Mouse (Mus musculus) layer of hippocampus, postnatal 14 days (tissue): ENCODE data around the gene Myl4. TPM values are rescaled to one million over a fixed set of nuclear protein-coding genes. Genes with fewer than 3 reads are reported as not detected.
"Not testable (repeated sequence)": the region's sequence is repeated elsewhere in the genome, so short reads cannot be mapped to it uniquely, and the experiment has no call there.

Source experiments
- DNase-seq, 2 experiments: peaks; one replicate each; pipeline ENCODE4 v3.0.0; 2021 to 2022; ENCODE audit warnings: low spot score in 2 of 2, mixed read lengths in 1 of 2
- total RNA-seq, 2 experiments: library from RNA; stranded (reverse); gene quantifications; 2 replicates each; pipeline ENCODE4 v1.2.3; 2021

The Myl4 gene
- total RNA-seq, 2 experiments from 2014 or later: 3.6 to 4.9 TPM

GRCm38 (mm10) chr11:104570515-104570914 is 20.1 kb downstream of the Myl4 start:
- not testable (repeated sequence) for DNase-seq

- DNase-seq: not testable (repeated sequence)
Measured at GRCm38 (mm10) chr11:104571373-104571772, 20.9 kb downstream of the Myl4 start.

GRCm38 (mm10) chr11:104572091-104572490 is 21.6 kb downstream of the Myl4 start:
- DNase-seq: no peak

GRCm38 (mm10) chr11:104572566-104572965 is 22.1 kb downstream of the Myl4 start:
- no peak for DNase-seq

GRCm38 (mm10) chr11:104576772-104577612 is 26.5 kb downstream of the Myl4 start:
- no peak for DNase-seq

DNA sequence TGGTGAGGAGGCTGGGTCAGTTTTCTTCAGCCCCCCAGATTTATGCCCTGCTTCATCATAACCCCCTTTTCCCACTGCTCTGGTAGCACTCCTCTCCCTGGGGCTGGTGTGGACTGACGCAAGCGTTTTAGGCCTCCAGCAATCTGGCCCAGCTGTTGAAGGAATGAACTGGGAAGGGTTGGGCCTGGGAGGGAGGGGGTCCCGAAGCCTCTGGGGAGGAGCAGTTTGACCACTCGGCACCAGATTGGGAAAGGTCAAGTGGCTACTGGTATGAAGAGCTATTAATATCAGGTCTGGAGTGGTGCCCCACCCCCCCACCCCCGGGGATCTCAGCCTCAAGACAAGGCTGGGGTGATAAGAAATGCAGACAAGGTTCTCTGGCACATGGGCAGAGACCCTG is 27.6 kb downstream of the Myl4 start:
- no peak for DNase-seq

DNA sequence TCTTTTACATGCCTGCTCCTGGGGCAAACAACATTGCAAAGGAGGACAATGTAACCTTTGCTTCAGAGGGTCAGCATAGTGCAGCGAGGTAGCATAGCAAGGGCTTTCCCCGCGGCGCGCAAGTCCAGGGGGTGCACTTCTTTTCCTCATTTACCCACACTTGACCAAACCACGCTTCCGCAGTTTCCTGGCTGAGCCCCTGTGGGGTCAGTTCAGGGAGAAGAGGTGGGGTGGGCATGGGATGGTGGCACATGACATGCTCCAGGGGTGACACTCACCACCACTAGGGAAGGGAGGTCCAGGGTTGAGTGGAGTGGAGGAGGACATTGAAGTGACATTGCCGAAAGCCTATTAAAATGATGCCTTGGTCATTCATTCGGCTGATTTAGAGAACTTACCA is 28.6 kb downstream of the Myl4 start:
- DNase-seq: no peak

GRCm38 (mm10) chr11:104579575-104579974 is 29.1 kb downstream of the Myl4 start:
- no peak for DNase-seq

- DNase-seq: no peak
Measured at GRCm38 (mm10) chr11:104580091-104580490, 29.6 kb downstream of the Myl4 start.

DNA sequence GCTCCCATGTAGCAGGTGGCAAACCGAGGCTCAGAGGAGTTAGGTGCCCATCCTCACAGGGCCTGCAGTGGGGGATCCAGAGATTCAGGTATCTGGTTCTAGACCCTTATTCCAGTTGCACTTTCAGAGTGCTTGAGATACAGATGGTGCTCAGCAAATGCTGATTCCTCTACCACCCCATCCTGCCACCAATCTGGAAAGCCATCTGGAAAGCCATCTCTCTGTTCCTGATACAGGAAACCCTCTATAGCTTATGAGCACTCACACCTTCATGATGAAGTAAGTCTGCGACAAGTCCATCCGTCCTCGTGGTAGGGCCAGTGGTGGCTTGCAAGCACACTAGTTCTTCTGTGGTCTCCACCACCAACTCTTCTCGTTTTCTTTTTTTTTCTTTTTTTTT is 30.1 kb downstream of the Myl4 start:
- DNase-seq: peak in 1 of 2 experiments; percentile 74

DNA sequence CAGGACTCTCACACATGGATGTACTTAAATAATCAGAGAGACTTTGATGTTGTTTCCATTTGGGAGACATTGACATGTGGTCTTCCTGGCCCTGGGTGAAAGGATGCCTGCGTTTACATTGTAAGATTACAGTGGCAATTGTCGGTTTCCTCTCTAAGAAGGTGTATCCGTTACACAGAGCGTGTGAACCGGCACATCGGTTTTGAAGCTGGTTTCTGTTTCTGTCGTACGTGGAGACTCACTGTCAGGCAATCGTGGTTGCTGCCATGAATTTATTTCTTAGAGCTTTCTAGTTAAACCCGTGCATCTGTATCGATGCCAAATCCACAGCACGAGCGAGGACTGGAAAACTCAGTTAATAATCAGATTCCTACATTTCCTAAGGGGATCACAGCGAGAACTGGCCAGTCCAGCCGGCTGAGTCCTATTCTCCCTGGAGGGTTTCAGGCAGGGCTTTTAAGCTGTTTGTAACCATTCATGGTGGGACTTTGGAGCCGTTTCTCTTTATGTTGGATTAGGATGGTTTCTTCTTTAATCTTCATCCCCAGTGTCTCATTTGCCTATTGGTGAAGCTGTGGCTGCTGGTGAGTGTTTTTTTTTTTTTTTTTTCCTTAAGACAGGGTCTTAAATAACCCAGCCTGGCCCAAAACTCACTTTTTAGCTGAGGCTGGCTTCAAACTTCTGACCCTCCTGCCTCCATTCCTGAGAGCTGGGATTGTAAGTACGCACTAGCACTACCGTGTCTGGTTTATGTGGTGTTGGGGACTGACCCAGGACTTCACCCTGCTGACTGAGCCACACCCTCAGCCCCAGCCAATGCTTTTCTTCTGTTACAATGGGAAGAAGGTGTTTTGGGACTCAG is 31.2 kb downstream of the Myl4 start:
- DNase-seq: no peak

GRCm38 (mm10) chr11:104582308-104582606 is 31.8 kb downstream of the Myl4 start:
- no peak for DNase-seq

- DNase-seq: no peak
Measured at GRCm38 (mm10) chr11:104582630-104583364, 32.3 kb downstream of the Myl4 start.

DNA sequence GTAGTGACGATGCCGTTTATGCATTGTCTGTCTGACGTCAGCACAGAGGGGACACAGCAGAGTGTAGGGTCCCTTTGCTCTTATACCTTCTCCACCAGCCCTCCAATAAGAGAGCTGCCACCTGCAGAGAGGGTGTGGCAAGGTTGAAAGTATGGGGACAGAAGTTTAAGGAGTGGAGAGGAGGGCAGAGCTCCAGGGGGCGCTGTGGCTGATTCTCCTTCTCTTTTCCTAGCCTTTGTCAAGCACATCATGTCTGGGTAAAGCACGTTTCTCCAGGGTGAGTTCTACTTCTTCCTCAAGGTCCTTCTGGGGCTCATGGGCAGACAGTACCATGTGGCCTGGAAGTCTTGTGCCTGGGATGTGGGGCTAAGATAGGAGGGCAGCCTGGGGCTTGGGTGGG is 35.0 kb downstream of the Myl4 start:
- no peak for DNase-seq

GRCm38 (mm10) chr11:104587904-104588303 is 37.4 kb downstream of the Myl4 start:
- DNase-seq: no peak

DNA sequence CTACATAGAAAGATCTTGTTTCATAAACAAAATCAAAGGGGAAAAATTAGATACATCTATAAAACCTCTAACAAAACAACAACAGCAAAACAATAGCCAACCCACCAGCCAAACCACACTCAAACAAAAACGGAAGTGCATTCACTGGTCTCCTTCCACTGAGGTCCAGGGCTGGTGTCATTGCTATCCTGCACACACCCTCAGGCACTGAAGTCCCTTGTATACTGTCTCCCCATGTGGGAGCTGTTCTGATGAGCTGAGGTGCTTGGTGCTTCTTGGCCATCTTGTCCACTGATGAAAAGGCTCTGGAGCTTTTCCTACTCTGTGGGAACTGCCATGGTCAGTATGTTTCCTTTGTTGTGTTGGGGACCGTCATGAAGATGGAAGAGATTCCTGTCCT is 38.0 kb downstream of the Myl4 start:
- no peak for DNase-seq

- no peak for DNase-seq
Measured at GRCm38 (mm10) chr11:104589570-104589969, 39.1 kb downstream of the Myl4 start.

DNA sequence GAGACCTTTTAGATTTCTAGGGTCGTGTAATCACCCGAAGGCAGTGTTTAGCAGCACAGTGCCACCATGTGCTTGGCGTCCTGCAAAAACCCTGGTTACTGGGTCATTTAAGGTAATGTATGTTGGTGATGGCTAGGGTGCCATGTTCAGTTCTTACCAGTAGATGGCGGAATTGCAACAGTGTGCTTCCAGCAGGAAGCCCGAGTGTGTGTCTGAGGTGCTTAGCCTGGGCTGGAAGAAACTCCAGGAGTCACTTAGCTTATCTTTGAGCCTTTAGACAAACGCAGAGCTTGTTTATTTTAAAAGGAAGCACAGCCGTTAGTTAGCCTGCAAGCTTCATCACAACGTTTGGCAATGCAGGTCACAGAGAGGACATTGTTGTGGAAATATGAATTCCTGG is 39.7 kb downstream of the Myl4 start:
- peak; percentile 81 to 88 for DNase-seq

DNA sequence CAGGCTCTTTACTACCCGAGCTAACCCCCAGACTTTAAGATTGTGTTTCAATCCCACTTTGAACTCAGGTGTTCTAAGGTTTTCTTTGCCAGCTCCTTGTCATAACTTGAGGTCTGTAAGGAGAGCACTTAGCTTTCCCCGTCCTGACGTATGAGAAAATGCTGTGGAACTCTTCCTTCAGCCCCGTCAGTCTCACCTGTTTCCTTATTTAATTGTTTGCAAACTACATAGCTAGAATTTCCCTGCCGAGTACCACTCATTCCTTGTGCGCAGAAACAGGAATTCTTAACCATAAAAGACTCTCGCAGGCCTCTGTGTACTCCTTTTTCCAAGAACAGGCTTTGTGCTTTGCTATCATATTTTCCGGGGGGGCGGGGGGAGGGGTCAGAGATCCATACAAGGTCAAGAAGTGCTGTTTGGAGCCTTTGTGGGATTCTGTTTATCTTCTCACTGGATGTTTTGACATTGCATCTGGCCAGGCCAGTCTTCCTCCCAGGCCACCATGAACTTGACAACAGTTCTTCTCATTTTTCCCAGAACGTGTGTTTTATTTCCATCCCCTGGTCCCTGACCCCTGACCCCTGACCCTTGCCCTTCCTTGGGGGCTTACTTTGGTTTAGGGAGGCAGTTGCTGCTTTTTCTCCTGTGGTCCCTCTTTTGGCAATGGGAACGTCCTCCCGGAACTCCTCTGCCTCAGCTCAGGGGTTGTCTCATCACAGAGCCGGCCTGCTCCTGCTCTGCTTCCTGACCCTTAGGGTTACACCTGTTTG is 41.8 kb downstream of the Myl4 start:
- DNase-seq: no peak

- DNase-seq: no peak
Measured at GRCm38 (mm10) chr11:104596365-104596764, 45.9 kb downstream of the Myl4 start.
